Mouse (Mus musculus) megakaryocyte progenitor cell, adult 5-6 weeks (primary cell): ENCODE data around the gene Rtn4rl1. TPM values are rescaled to one million over a fixed set of nuclear protein-coding genes. Genes with fewer than 3 reads are reported as not detected.
"Not testable (repeated sequence)": the region's sequence is repeated elsewhere in the genome, so short reads cannot be mapped to it uniquely, and the experiment has no call there.

Source experiments
- ATAC-seq: replicated peaks from 2 replicates; pipeline ENCODE4 v1.8.0; 2016; ENCODE audit warnings: mild to moderate bottlenecking, moderate TSS enrichment, inconsistent platforms; ENCODE audit not compliant: poor library complexity
- total RNA-seq, 2 experiments: library from RNA; stranded (forward) in 1 of 2; stranded (reverse) in 1 of 2; fragments of 157-497, 149-512 nt in 1 of 2; fragments of 200-1000 nt in 1 of 2; gene quantifications; 2 replicates each; pipeline versions ENCODE4 v1.2.3 to v1.2.4; 2015 to 2017

Rtn4rl1 gene
- total RNA-seq, 2 experiments from 2014 or later: 0.42 to 0.49 TPM

DNA sequence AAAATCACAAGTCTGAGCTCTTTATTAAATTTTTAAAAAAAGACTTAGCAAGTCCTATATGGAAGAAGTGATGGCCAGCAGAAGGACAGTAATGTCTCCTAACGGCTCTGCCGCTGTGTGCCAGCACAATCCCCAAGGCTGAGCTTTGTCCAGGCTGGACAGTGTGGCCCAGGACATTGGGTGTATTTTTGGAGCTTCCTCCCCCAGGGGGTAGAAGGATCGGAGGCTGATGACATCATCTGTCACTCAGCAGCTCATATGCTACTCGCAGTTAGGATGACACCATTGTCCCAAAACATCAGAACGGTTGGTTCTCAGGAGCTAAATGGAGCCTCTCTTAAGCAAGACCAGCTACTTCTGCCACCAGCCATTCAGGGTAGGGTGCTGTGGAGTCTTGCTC lies 74.9 kb downstream of the Rtn4rl1 start:
- no peak for ATAC-seq

DNA sequence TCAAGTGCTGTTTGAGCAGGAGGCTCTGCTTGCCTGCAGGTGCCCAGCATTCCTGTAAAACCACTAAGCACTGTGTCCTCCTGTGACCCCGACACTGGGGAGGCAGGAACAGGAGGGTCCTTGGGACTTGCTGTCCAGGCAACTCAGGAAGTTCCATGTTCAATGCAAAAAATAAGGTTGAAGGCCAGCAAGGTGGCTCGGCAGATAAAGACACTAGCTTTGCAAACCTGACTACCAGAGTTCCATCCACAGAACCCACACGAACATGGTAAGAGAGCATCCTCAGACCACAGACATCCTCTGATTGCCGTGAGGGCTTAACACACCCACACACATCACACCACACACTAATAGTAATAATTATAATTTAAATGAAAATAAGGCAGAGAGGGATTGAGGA lies 75.6 kb downstream of the Rtn4rl1 start:
- no peak for ATAC-seq

DNA sequence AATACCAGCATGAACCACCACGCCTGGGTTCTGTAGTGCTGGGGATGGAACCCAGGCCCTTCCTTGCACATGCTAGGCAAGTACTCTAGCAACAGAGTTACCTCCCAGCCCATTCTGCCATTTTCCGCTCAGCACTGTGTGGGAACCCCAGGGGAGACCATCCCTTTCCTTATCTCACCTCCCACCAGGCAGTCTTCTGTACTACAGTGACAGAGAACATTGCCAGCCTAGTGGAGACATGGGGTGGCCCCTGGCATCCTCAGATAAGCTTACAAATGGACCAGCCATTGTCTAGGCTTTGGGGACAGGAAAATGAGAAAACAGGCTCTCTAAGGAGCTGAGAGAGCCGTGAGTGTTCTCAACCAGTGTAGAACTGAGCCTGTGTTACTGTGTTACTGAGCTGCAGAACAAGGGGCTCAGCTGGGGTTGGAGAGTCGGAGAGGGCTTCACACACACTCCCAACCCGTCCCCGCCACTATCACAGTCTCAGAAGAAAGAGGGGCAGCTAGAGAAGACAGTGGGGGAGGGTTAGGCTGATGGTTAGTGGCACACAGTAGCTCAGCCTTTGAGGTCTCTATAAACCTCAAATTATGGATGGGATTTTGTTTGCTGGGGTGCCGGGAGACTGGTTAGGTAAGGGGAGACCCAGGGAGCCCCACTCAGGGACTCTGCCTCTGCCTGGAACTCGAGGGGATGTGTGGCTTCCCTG lies 76.8 kb downstream of the Rtn4rl1 start:
- peak; percentile 93 for ATAC-seq

DNA sequence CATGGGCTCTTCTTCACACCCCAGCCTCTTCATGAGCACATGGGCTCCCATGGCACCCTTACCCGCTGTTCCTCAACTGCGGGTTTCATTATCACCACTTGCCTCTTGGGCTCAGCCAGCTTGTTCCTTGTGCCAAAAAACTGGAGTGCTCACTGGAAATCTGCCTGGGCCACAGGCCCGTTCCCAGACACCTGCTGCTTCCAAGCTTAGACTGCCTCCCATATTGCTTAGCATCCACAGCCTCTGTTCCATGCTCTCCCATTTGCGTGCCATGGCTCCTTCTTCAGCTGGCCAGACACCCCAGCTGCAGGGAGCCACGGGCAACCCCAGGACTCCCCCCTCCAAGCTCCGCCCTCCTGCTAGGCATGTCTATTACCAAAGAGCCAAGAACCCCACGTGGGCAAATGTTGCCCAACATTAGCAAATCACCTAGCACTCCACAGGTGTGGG lies 77.4 kb downstream of the Rtn4rl1 start:
- no peak for ATAC-seq

DNA sequence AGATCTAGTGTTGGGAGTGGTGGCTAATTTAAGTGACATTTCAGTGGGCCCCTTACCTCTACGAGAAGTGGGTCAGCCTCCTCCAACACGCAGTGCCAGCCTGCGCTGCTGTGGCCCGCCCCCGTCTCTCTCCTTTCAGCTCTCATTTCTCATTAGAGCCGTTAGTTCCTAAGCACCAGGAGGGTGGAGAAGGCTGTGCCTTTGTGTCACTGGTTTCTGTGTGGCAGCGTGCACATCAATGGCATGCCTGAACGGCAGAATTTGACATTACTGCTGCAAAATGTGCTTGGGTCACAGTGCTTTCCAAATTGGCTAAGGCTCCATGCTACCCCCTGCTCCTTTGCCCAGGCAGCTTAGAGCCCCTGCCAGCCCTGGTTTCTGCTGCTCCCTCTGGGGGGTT lies 79.9 kb downstream of the Rtn4rl1 start:
- ATAC-seq: no peak

DNA sequence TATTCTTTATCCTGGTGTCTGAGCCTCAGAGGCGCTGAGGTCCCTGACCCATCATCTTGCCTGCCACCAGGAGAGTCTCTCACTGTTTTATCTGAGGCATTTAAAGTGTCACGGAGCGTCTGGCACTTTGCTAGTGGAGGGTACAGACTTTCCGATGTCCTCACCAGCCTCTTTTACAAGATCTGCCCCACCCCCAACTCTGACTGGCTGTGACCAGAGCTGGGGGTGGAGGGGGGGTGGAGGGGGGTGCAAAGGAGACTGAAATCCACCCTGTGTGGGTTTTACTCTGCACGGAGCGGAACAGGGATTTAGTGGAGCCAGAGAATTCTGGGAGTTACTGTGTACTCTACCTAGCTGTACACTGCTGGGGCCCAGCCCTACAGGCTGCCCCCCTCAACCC lies 81.5 kb downstream of the Rtn4rl1 start:
- ATAC-seq: no peak

DNA sequence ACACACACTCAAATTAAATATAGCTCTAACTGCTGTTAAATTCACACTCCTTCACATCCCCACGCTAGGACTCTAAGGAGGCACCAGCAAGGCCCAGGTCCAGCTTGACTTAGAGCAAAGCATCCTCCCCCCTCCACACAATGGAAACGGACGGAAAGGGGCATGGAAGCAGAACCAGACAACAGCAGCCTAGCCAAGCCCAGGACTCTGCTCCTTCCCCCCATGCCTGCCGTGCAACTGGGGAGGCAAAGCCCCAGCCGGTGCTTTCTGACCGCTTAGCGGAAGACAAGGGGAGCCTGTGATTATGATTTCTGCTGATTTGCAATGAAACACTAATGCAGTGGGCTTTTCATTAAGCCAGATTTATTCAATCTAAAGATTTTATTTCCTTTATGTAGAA lies 84.5 kb downstream of the Rtn4rl1 start:
- no peak for ATAC-seq

DNA sequence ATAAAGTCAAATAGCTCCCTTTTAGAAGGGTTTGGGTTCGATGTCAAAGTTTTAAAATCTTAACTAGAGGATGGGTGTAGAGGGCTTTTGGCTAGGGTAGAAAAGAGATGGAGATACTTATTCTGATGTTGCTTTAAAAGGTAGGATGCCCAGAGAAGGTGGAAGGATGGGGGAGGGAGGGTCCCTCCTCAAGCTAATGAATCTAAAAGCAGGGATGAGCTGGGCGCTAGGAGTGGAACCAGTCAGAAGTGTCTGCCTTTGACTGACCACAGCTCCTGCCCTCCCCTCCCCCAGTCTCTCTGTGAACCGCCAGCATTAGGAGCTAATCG lies 85.4 kb downstream of the Rtn4rl1 start:
- ATAC-seq: no peak

DNA sequence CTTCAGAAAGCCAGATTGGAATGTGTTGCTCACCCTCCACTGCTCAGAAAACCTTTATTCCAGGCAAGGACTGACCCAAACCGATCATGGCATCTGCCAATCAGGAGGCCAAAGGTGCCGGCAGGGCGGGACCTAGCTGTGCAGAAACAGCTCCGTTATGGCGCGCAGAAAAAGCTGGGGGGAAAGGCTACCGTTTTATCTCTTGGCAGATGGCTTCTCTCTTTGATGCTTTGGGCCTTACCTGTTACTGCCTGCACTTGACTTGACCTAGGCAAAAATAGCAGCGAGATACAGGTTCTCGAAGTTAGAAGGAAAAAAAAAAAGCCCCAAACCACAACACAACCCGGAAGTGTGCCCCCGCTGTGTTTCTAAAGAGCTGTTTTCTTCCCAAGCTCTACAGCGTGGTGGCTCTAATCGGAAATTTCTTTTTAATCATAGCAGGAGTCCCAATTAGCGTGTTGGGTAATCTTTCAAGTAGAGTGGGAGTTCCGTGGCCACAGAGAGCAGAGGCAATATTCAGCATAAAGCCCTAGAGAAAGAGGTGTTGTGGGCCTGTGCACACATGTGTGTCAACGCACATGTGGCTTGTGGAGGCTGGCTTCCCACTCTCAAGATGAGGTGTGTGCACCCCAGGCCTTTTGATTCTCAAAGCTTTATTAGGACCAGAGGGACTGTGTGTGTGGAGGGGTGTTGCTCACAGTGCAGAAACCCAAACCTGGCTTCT lies 85.9 kb downstream of the Rtn4rl1 start:
- ATAC-seq: peak; percentile 66

DNA sequence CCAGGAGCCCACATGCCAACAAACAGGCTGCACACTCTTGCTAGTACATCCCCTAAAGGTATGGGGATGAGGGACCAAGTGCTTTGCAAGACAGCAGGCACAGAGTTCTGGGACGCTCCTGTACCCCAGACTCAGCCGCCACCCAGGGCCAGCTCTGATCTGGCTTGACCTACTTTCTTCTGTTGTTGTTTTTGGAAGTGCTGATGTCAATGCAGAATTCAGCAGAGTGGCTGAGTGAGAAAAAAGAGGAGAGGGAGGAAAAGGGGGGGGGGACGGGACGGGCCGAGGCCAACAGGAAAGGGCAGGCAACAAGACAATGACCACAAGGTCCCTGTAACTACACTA lies 86.5 kb downstream of the Rtn4rl1 start:
- no peak for ATAC-seq

DNA sequence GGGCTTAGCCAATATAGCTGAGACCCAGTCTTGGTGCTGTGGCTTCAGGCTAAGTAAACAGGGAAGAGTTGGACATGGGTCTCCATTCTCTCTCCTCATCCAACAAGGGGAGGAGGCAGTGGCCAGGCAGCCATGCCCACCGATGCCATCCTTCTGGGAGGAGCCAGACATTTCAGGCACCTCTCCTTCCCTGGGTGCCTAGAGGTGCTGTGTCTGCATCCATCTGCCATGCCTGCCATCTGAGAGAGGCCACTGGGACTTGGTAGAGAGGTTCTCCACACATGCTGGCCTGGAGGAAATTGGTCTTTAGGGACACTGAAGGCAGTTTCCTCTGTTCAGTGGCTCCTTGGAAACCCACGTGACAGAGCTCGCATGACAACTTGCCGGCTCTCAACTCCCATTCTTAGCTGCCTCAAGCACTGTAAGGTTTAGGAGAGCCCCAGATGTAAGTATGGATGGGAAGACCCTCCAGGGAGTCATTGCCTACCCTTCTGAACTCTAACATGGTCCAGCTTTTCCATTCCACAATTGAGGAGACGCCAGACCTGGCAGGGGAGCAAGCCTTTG lies 86.9 kb downstream of the Rtn4rl1 start:
- ATAC-seq: no peak

DNA sequence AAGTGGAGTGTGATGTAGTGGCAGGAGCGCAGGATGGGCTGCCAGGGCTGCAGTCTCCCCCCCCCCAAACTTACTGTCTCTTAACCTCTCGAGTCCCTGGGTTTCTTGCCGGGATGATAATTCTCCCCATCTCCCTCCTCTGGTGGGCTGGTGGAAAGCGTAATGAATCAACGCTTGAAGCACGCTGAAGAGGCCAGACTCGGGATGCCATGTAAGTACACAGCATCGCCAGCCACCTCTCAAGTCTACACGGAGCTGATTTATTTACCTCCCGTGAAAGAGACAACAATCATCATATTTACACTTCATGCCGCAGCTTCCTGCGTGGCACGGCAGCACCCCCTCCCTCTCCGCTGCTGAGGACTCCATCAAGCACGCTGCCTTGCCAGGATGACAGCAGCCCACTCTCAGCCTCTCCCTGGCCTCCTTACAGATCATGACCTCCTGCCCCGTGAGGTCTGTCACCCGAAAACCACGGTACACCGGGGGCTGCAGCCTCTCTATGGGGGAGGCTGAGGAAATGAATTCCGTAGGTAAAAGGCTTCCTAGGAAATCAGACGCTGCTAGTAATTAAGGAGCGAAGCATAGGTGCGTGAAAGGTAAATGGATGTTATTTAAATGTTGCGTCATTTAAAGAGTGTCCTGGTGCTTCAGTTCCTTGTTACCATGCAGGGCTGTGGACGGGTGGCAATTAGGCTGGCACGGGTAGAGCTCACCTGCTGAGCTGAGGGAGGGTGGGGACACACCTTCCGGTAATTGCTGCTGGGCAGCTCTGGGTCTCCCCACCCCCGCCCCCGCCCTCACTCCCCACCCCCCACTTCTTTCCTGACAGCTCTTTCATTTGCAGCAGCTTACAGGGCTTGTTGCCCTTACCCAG lies 88.0 kb downstream of the Rtn4rl1 start:
- ATAC-seq: no peak

DNA sequence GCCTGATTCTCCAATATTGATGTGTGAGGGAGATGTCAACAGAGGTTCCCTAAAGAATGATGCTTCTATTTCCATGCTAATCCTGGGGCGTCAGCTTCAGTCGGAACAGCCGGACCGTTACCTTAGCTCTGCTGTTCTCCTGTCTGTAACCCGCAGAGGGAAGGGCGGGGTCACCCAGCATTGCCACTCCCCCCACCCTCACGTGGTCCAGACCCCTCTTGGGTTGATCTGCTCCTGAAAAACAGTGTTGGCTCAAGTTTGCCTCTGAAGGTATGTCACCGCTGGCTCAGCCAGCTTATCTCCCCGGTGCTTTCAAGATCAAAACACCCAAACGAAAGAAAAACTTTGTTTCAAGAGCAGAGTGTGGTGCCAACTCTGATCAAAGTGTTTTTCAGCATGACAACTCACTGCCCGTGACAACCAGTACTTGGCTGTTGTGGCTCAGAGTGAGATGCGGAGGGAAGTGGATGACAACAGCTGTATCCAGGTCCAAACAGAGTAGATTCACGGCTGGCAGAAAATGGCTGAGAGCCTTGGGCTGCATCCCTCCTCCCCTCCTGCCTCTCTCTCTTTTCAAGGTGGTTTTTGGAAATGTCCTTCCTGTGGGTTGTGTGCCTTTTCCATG lies 89.0 kb downstream of the Rtn4rl1 start:
- peak; percentile 67 for ATAC-seq

DNA sequence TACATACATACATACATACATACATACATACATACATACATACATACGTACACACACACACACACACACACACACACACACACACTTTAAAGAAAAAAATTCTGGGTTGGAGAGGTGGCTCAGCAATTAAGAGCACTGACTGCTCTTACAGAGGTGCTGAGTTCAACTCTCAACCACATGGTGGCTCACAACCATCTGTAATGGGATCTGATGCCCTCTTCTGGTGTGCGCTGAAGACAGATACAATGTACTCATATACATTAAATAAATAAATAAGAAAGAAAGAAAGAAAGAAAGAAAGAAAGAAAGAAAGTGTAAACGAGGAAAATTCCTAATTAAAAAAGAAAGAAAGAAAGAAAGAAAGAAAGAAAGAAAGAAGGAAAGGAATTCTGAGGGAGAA lies 90.2 kb downstream of the Rtn4rl1 start:
- ATAC-seq: not testable (repeated sequence)

DNA sequence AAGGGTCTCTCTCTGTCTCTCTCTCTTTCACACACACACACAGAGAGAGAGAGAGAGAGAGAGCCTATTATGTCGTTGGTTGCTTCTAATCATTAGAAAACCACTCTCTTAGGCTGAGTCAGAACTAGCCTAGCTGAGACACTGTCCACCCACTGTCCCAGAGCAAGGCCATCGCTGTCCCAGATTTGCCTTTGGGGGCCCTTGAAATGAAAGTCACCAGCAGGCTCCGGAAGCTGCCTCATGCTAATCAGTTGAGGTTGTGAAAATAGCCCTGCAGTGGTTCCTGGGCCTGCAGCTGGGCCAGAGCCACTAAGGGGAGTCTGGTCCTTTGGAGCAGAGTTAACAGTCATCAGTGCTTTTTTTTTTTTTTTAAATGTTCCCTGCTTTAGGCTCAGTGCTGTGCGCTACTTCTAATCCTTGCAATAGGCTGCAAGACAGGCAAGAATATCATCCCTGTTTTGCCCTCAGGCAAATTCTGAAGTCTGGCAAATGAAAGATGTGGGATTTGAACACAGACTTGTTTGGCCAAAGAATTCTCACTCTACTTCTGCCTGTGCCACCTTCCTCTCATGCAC lies 92.4 kb downstream of the Rtn4rl1 start:
- ATAC-seq: no peak

DNA sequence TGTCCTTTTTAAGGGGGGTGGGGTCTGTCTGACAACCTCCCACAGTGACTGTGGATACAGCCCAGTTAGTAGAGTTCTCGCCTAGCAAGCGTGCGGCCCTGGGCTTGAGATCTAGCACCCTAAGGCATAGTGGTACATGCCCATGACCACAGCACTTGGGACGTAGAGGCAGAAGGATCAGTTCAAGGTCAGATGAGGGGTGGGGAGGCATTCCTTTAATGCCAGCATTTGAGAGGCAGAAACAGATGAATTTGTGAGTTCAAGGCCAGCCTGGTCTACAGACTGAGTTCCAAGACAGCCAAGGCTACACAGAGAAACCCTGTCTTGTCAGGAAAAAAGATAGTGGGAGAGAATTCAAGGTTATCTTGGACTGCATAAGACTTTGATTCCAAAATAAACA lies 93.3 kb downstream of the Rtn4rl1 start:
- ATAC-seq: no peak

DNA sequence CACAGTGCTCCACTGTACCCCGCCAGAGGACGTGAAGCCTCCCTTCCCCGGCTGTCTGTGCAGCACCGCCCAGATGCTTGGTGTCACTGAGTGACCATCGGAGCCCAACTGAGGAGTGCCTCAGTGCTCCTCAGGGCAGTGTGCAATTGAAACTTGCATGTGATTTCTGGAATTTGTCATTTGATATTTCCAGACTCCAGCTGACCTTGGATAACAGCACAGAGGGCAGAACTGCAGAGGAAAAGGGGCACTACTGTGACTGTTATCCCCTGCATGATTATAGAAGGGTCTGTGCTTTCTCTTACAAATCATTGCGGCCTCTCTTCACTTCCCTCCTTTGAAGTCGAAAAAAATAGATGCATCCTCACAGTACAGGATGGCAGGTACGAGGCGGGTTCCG lies 94.4 kb downstream of the Rtn4rl1 start:
- ATAC-seq: no peak

DNA sequence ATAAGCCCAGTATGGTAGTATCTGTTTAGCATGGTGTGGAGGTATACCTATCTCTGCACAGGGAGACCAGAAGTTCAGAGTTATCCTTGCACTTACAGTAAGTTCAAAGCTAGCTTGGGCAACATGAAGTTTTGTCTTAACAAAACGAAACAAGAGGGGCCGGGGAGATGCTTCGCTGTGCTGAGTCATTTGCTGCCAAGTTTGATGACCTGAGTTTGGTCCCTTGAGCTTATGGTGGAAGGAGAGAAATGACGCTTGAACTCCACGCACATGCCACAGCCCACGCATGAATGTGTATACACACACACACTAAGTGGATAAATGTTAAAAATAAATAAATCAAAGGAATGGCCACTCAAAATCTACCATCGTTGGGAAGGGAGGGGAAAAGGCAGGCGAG lies 94.9 kb downstream of the Rtn4rl1 start:
- no peak for ATAC-seq

DNA sequence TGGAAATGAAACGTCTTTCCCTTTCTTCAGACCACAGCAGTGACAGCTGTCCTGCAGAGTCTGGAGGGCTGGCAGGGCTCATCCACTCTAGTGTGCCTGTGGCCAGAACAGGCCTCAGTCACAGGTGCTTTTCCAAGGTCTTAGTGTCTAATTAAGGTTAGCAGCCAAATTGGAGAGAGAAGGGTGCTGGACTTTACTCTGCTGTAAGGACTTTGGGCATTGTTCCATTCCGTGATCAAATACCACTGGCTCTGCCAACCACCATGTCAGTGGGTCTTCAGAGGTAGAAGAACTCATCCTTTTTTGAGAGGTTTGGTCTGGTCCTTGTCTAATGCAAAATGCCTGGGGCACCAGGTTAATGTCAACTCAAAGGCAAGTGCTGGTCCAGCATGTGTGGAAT lies 95.5 kb downstream of the Rtn4rl1 start:
- ATAC-seq: no peak

DNA sequence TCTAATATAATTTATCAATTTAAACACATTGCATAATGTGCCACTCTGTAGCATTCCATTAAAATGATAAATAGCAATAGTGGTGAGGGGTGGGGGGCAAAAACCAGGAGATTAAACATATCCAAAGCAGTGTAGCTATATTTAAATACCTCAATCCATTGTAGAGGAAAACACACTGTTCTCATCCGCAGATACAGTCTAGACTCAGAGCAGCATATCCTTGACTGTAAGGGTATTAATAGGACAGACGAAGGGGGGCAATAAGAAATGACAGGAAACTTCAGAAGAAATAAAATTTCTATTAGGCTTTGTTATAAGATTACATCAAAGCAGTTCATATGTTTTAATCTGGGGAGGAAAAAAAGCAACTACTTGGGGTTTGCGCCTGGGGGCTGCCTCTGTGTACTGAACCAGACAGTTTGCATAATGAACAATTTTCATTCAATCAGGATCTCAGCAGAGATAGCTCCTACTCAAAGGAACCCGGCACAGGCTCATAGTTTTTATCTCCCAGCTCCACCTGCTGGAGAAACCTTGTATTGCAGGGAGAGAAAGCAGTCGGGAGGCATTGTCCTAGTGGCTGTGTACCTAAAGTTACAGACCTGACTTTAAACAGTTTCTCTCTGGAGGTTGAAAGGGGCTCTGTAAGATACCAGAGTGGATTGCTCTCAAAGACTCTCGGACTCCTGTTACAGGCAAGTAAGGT lies 97.1 kb downstream of the Rtn4rl1 start:
- ATAC-seq: peak; percentile 94
